Mouse (Mus musculus) heart, adult 2 months (tissue): ENCODE measurements around the gene Gm525.

Experiments used
- CTCF ChIP-seq: fragments of 200-600 bp; IDR thresholded peaks from 2 replicates; pipeline ENCODE4 v1.8.1; 2022; ENCODE audit warnings: antibody characterized with exemption, mild to moderate bottlenecking, moderate library complexity
- EP300 ChIP-seq: fragments of 200-500 bp; IDR thresholded peaks from 2 replicates; pipeline ENCODE4 v1.6.1; 2011; ENCODE audit warnings: low read depth, low read length, control low read depth; ENCODE audit not compliant: insufficient read depth
- POLR2A ChIP-seq: fragments of 200-500 bp; IDR thresholded peaks from 2 replicates; pipeline ENCODE4 v1.6.1; 2011; ENCODE audit warnings: mild to moderate bottlenecking, low read depth, low read length, control low read depth; ENCODE audit not compliant: insufficient read depth

DNA sequence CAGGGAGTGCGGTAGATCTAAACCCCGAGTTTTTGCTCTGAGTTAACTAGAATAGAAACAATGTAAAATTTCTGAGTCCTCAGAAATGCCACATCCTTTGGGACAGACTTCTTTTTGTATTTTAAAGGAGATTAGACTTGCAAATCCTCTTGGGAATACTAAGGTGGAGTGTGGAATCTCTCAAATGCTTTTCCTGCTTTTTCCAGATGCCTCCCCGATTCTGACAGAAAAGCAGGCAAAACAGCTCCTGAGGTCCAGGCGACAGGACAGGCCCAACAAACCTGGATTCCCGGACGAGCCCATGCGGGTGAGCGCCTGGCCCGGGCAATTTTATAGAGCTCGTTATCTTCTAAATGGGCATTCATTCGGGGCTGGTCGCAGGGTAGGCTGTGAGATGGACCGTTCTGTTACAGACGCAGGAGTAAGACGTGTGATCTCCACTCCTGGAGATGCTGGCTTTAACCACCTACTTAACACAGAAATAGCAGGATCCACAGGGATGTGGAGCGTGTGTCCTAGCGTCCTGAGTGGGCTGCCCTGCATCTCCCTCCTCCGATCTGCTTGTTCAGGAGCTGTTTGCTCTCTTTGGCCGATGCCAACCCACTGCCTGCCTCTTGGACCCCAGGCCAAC, 1.3 kb downstream of the Gm525 start:
- no peak for TF ChIP-seq CTCF
- no peak for TF ChIP-seq POLR2A
- TF ChIP-seq EP300: no peak
